Mouse (Mus musculus): ENCODE data around the gene Zfp683. TPM values are rescaled to one million over a fixed set of nuclear protein-coding genes. Genes with fewer than 3 reads are reported as not detected.

Gene Zfp683
- polyA plus RNA-seq, 1 experiment, result 3.6 TPM

DNA sequence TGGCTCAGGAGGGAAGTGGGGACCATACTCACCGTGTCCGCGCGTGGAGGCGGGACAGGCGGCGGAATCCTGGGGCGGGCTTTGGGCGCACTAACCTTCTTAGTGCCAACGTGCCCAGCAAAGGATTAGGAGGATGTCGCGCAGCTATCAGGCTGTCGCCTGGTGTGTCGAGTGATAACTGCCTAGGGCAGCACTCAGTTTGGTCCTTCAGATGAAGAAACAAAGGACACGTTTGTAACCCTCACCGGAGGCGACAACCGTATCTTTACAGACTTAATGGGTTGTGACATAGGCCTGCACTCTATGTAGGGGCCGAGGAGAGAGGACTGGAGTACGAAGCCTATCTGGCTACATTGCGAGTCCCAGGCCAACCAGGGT is 49.1 kb downstream of the Zfp683 start:
- no peaks in the 10 kb centered on the region for H3K36me3 ChIP-seq (ENCODE audit: control insufficient read depth, insufficient read depth, low read length)
- DNase-seq (ENCODE audit: low read depth in 1 of 2, low spot score in 2 of 2), result no peak
- H3K4me1 ChIP-seq (ENCODE audit: control insufficient read depth, insufficient read depth, insufficient read length), result peaks cover 40% of the 10 kb centered on the region; the same call in 1 of the 2 replicates
- TF ChIP-seq POLR2A (IDR thresholded peaks at IDR 0.05; ENCODE audit: low read depth, low read length), result no peak
- TF ChIP-seq CTCF (IDR thresholded peaks at IDR 0.05; ENCODE audit: extremely low read depth, insufficient read depth, insufficient read length, insufficient replicate concordance), result no peak
- no peaks in the 10 kb centered on the region for H3K27me3 ChIP-seq (ENCODE audit: control insufficient read depth, insufficient read depth, low read length)
- H3K4me3 ChIP-seq (ENCODE audit: extremely low read depth, insufficient read depth, insufficient read length), result peak overlapping the region; percentile 95
- 12% methylated on average over 21 of the region's 21 CpGs for WGBS
- peak overlapping the region; percentile 70; the same call in 1 of the 2 replicates for H3K27ac ChIP-seq (ENCODE audit: insufficient read depth, low read length)

DNA sequence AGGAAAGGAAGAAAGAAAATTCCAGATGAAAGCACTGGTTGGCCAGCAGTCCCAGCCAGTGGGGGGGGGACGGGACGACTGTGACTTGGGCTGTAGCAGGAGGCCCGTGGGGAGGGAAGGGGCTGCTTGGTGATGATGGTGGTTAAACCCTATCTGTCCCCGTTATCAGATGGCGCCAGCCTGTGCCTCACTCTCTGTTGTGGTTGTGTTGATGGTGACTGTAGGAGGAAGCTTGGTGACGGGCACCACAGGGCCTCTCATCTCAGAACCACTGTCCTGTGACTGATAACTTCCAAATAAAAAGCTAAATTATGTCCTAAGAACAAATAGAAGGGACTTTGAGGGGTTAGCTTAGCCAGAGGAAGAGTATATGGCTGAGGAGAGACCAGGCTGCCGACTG is 52.5 kb downstream of the Zfp683 start:
- 33% methylated on average over 7 of the region's 7 CpGs for WGBS
- no peak for DNase-seq (ENCODE audit: low read depth in 1 of 2, low spot score in 2 of 2)
- H3K4me3 ChIP-seq (ENCODE audit: extremely low read depth, insufficient read depth, insufficient read length), result no peak overlapping the region

DNA sequence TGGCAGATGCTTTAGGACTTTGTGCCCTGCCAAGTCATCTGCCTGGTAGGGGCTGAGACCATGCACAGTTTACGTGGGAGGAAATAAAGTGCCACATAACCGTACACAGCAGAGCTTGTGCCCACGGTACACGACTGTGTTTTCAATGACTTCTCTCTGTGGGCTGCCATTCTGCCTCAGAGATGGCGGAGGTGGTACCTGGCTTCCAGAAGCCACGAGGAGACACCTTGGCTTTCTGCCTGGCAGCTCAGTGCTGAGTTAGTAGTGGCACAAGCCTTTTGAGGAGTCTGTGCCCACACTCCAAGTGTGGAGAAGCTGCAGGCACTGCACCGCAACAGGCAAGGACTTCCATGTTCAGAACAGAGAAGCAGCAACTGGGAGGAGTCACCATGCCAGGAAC is 54.1 kb downstream of the Zfp683 start:
- 57% methylated on average over 7 of the region's 7 CpGs for WGBS
- H3K4me1 ChIP-seq (ENCODE audit: control insufficient read depth, insufficient read depth, insufficient read length), result peaks cover 20% of the 10 kb centered on the region; the same call in 1 of the 2 replicates

More for the DNA sequence above, 52.5 kb downstream of the Zfp683 start:
- no peak for TF ChIP-seq POLR2A (IDR thresholded peaks at IDR 0.05; ENCODE audit: low read depth, low read length)
- no peaks in the 10 kb centered on the region for H3K27me3 ChIP-seq (ENCODE audit: control insufficient read depth, insufficient read depth, low read length)
- peak overlapping the region; percentile 21 for H3K27ac ChIP-seq (ENCODE audit: insufficient read depth, low read length)
- H3K36me3 ChIP-seq (ENCODE audit: control insufficient read depth, insufficient read depth, low read length), result no peaks in the 10 kb centered on the region
- peaks cover 25% of the 10 kb centered on the region; the same call in 1 of the 2 replicates for H3K4me1 ChIP-seq (ENCODE audit: control insufficient read depth, insufficient read depth, insufficient read length)

DNA sequence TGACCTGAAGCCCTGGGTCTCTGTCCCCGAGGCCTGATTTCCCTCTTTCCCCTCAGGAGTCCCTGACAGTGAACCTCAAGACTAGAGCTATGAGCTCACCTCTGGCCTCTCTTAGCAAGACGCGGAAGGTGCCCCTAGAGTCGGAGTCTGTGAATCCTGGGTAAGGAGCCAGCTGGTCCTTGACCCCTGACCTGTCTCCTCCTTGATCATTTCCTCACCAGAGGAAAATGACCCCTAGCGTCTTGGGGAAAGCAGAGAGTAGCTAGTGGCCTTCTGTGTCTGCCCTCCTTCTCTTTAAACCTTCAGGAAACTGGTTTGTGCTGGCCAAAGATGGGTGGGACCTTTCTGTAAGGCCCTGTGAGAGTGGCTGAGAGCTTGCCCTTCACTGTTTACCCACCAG is 54.6 kb downstream of the Zfp683 start:
- Histone ChIP-seq H3K27ac (ENCODE audit: insufficient read depth, low read length) (no peak overlapping the region), H3K36me3 (ENCODE audit: control insufficient read depth, insufficient read depth, low read length) (no peaks in the 10 kb centered on the region), H3K4me3 (ENCODE audit: extremely low read depth, insufficient read depth, insufficient read length) (no peak overlapping the region), H3K4me1 (ENCODE audit: control insufficient read depth, insufficient read depth, insufficient read length) (peaks cover 18% of the 10 kb centered on the region; the same call in 1 of the 2 replicates), H3K27me3 (ENCODE audit: control insufficient read depth, insufficient read depth, low read length) (no peaks in the 10 kb centered on the region)
- 84% methylated on average over 5 of the region's 5 CpGs for WGBS
- no peak for DNase-seq (ENCODE audit: low read depth in 1 of 2, low spot score in 2 of 2)
- TF ChIP-seq CTCF (IDR thresholded peaks at IDR 0.05; ENCODE audit: extremely low read depth, insufficient read depth, insufficient read length, insufficient replicate concordance), result no peak
- TF ChIP-seq POLR2A (IDR thresholded peaks at IDR 0.05; ENCODE audit: low read depth, low read length), result no peak

More for the DNA sequence above, 54.1 kb downstream of the Zfp683 start:
- DNase-seq (ENCODE audit: low read depth in 1 of 2, low spot score in 2 of 2), result no peak
- no peak overlapping the region for H3K27ac ChIP-seq (ENCODE audit: insufficient read depth, low read length)
- no peaks in the 10 kb centered on the region for H3K27me3 ChIP-seq (ENCODE audit: control insufficient read depth, insufficient read depth, low read length)
- no peak overlapping the region for H3K4me3 ChIP-seq (ENCODE audit: extremely low read depth, insufficient read depth, insufficient read length)
- no peaks in the 10 kb centered on the region for H3K36me3 ChIP-seq (ENCODE audit: control insufficient read depth, insufficient read depth, low read length)
- TF ChIP-seq CTCF (IDR thresholded peaks at IDR 0.05; ENCODE audit: extremely low read depth, insufficient read depth, insufficient read length, insufficient replicate concordance) (no peak), POLR2A (IDR thresholded peaks at IDR 0.05; ENCODE audit: low read depth, low read length) (no peak)

Other genes with a start within 250 kb of the Zfp683 start
- gene Rps6ka1, start 166.0 kb upstream of the Zfp683 start, polyA plus RNA-seq (2012; rRNA removed), result 76.6 and 98.9 TPM in 2 replicates
- 11.9 and 19.0 TPM in 2 replicates for gene Hmgn2, start 85.2 kb upstream of the Zfp683 start, polyA plus RNA-seq (2012; rRNA removed)
- 13.0 and 14.1 TPM in 2 replicates for gene Dhdds, start 52.9 kb upstream of the Zfp683 start, polyA plus RNA-seq (2012; rRNA removed)
- gene Lin28a, start 35.0 kb upstream of the Zfp683 start, polyA plus RNA-seq (2012; rRNA removed), result 0.11 and 0.42 TPM in 2 replicates
- gene Crybg2, start 7.0 kb downstream of the Zfp683 start, polyA plus RNA-seq (2012; rRNA removed), result 4.3 and 5.3 TPM in 2 replicates
- 400 and 461 TPM in 2 replicates for gene Cd52, start 41.2 kb downstream of the Zfp683 start, polyA plus RNA-seq (2012; rRNA removed)
- gene Ubxn11, start 48.7 kb downstream of the Zfp683 start, polyA plus RNA-seq (2012; rRNA removed), result 33.7 and 43.0 TPM in 2 replicates
- gene Sh3bgrl3, start 75.0 kb downstream of the Zfp683 start, polyA plus RNA-seq (2012; rRNA removed), result 1,465 and 2,211 TPM in 2 replicates
- gene Cep85, start 133.3 kb downstream of the Zfp683 start, polyA plus RNA-seq (2012; rRNA removed), result 15.2 and 20.8 TPM in 2 replicates
- gene Gm7534, start 149.2 kb downstream of the Zfp683 start, polyA plus RNA-seq (2012; rRNA removed), result not detected in 2 replicates
- not detected in 2 replicates for gene Catsper4, start 173.5 kb downstream of the Zfp683 start, polyA plus RNA-seq (2012; rRNA removed)
- 0.26 TPM in 2 replicates for gene Cnksr1, start 184.6 kb downstream of the Zfp683 start, polyA plus RNA-seq (2012; rRNA removed)
- gene E130218I03Rik, start 189.8 kb downstream of the Zfp683 start, polyA plus RNA-seq (2012; rRNA removed), result not detected in 2 replicates
- gene Zfp593, start 191.8 kb downstream of the Zfp683 start, polyA plus RNA-seq (2012; rRNA removed), result 7.4 and 11.5 TPM in 2 replicates
- not detected in 2 replicates for gene Gm30191, start 193.1 kb downstream of the Zfp683 start, polyA plus RNA-seq (2012; rRNA removed)
- 6.9 and 10.2 TPM in 2 replicates for gene Grrp1, start 200.3 kb downstream of the Zfp683 start, polyA plus RNA-seq (2012; rRNA removed)
- gene Pdik1l, start 234.1 kb downstream of the Zfp683 start, polyA plus RNA-seq (2012; rRNA removed), result 3.6 and 3.9 TPM in 2 replicates

Measured in spleen, adult 2 months (tissue).